Mouse (Mus musculus): ENCODE measurements around the gene Cct7. TPM values are rescaled to one million over a fixed set of nuclear protein-coding genes. Genes with fewer than 3 reads are reported as not detected.
"Not testable (repeated sequence)": the region's sequence is repeated elsewhere in the genome, so short reads cannot be mapped to it uniquely, and the experiment has no call there.

Gene Cct7
- total RNA-seq, 2 experiments from 2014 or later = 206 to 214 TPM

GRCm38 (mm10) chr6:85450140-85450539 lies 1.2 kb upstream of the Cct7 start:
- intact Hi-C loops (cut with DNase I) = loop anchor here (10.0 kb wide), 1 partner anchor 465 kb away; the partner anchor contains the start of genes Nat8f1 and Tprkb
- not testable (repeated sequence) for DNase-seq (ENCODE audit: low spot score in 2 of 2)

- peak; percentile 98 to 99 for DNase-seq (ENCODE audit: low spot score in 2 of 2)
- intact Hi-C loops (cut with DNase I) = loop anchor here (1.0 to 10.0 kb wide), 2 partner anchors 50 to 463 kb away; partner anchors contain the start of genes Fbxo41, Nat8f1 and Tprkb
Measured at GRCm38 (mm10) chr6:85451664-85452410, 523 bp downstream of the Cct7 start, which contains the start of gene Pradc1. Gene Pradc1 (minus strand): TSS chr6:85451970.

GRCm38 (mm10) chr6:85452411-85452665 lies 1.0 kb downstream of the Cct7 start:
- DNase-seq (ENCODE audit: low spot score in 2 of 2) = no peak
- intact Hi-C loops (cut with DNase I) = loop anchor here (10.0 kb wide), 1 partner anchor 462 kb away; the partner anchor contains the start of genes Nat8f1 and Tprkb

GRCm38 (mm10) chr6:85452816-85453215 lies 1.5 kb downstream of the Cct7 start:
- DNase-seq (ENCODE audit: low spot score in 2 of 2) = no peak
- intact Hi-C loops (cut with DNase I) = loop anchor here (10.0 kb wide), 1 partner anchor 462 kb away; the partner anchor contains the start of genes Nat8f1 and Tprkb

- no peak for DNase-seq (ENCODE audit: low spot score in 2 of 2)
- intact Hi-C loops (cut with DNase I) = loop anchor here (10.0 kb wide), 1 partner anchor 455 kb away; the partner anchor contains the start of genes Nat8f1 and Tprkb
Measured at GRCm38 (mm10) chr6:85459621-85460020, 8.3 kb downstream of the Cct7 start.

GRCm38 (mm10) chr6:85465381-85465780 lies 14.1 kb downstream of the Cct7 start:
- intact Hi-C loops (cut with DNase I) = loop anchor here (5.0 kb wide), 1 partner anchor 47 kb away; the partner anchor contains the start of gene Egr4
- DNase-seq (ENCODE audit: low spot score in 2 of 2) = peak in 1 of 2 experiments; percentile 58

GRCm38 (mm10) chr6:85469660-85470430 lies 18.5 kb downstream of the Cct7 start:
- intact Hi-C loops (cut with DNase I) = loop anchor here (5.0 kb wide), 1 partner anchor 42 kb away; the partner anchor contains the start of gene Egr4
- no peak for DNase-seq (ENCODE audit: low spot score in 2 of 2)

GRCm38 (mm10) chr6:85471962-85472361 lies 20.6 kb downstream of the Cct7 start:
- intact Hi-C loops (cut with DNase I) = no loop called here
- no peak for DNase-seq (ENCODE audit: low spot score in 2 of 2)

GRCm38 (mm10) chr6:85472542-85472941 lies 21.2 kb downstream of the Cct7 start:
- DNase-seq (ENCODE audit: low spot score in 2 of 2) = no peak
- intact Hi-C loops (cut with DNase I) = no loop called here

- intact Hi-C loops (cut with DNase I) = no loop called here
- no peak for DNase-seq (ENCODE audit: low spot score in 2 of 2)
Measured at GRCm38 (mm10) chr6:85475581-85475980, 24.3 kb downstream of the Cct7 start.

- intact Hi-C loops (cut with DNase I) = no loop called here
- DNase-seq (ENCODE audit: low spot score in 2 of 2) = no peak
Measured at GRCm38 (mm10) chr6:85477366-85477917, 26.1 kb downstream of the Cct7 start.

- intact Hi-C loops (cut with DNase I) = no loop called here
- no peak for DNase-seq (ENCODE audit: low spot score in 2 of 2)
Measured at GRCm38 (mm10) chr6:85478416-85478815, 27.1 kb downstream of the Cct7 start.

GRCm38 (mm10) chr6:85479979-85480378 lies 28.7 kb downstream of the Cct7 start:
- intact Hi-C loops (cut with DNase I) = no loop called here
- no peak for DNase-seq (ENCODE audit: low spot score in 2 of 2)

GRCm38 (mm10) chr6:85480685-85481084 lies 29.4 kb downstream of the Cct7 start:
- no peak for DNase-seq (ENCODE audit: low spot score in 2 of 2)
- intact Hi-C loops (cut with DNase I) = no loop called here

- intact Hi-C loops (cut with DNase I) = no loop called here
- DNase-seq (ENCODE audit: low spot score in 2 of 2) = no peak
Measured at GRCm38 (mm10) chr6:85483843-85484721, 32.8 kb downstream of the Cct7 start.

GRCm38 (mm10) chr6:85485738-85486137 lies 34.4 kb downstream of the Cct7 start:
- no peak for DNase-seq (ENCODE audit: low spot score in 2 of 2)
- intact Hi-C loops (cut with DNase I) = no loop called here

GRCm38 (mm10) chr6:85488510-85488909 lies 37.2 kb downstream of the Cct7 start:
- intact Hi-C loops (cut with DNase I) = no loop called here
- no peak for DNase-seq (ENCODE audit: low spot score in 2 of 2)

GRCm38 (mm10) chr6:85489717-85490116 lies 38.4 kb downstream of the Cct7 start:
- intact Hi-C loops (cut with DNase I) = no loop called here
- no peak for DNase-seq (ENCODE audit: low spot score in 2 of 2)

- no peak for DNase-seq (ENCODE audit: low spot score in 2 of 2)
- intact Hi-C loops (cut with DNase I) = no loop called here
Measured at GRCm38 (mm10) chr6:85490252-85490651, 38.9 kb downstream of the Cct7 start.
